8 mouse cellular contexts compared by ENCODE assay signal in the genomic region with DNA sequence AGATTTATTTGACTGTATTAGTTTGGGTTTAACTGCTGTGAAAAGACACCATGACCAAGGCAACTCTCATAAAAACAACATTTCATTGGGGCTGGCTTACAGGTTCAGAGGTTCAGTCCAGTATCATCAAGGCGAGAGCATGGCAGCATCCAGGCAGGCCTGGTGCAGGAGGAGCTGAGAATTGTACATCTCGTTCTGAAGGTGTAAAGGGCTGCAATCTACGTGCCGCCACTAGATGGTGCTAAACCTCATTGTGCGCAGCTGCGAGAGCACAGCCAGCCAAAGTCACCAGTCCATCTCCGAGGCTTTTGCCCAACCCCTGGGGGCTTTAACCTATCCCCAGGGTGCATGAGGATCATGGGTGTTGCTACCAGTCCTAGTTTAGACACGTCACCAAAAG. TPM values are rescaled to one million over a fixed set of nuclear protein-coding genes. Genes with fewer than 3 reads are reported as not detected.
DNase-seq lines count a peak whose midpoint lies in the region; ATAC-seq and TF ChIP-seq lines count a peak whose summit lies in the region.
"Not testable (repeated sequence)": the region's sequence is repeated elsewhere in the genome, so short reads cannot be mapped to it uniquely, and the experiment has no call there.

No protein-coding gene starts in this region.

- H3K27me3 ChIP-seq in kidney, adult 2 months (replicated peaks; ENCODE audit: control insufficient read depth, insufficient read depth, low read length); midbrain, embryonic 14.5 days (ENCODE audit: control insufficient read depth, insufficient read depth, low read length); small intestine, adult 2 months (ENCODE audit: control insufficient read depth, insufficient read depth, low read length): not testable (repeated sequence)

- not testable (repeated sequence) for H3K9ac ChIP-seq in midbrain, embryonic 14.5 days (replicated peaks; ENCODE audit: low read length)

- not testable (repeated sequence) for H3K4me3 ChIP-seq in cortical plate, adult 2 months (ENCODE audit: insufficient read depth, low read length); kidney, adult 2 months (ENCODE audit: insufficient read depth, low read depth, low read length); midbrain, embryonic 14.5 days (replicated peaks; ENCODE audit: low read depth, low read length); small intestine, adult 2 months (ENCODE audit: low read depth, low read length)

- peak; percentile 30 for DNase-seq in adipocyte (ENCODE audit: low spot score)
- DNase-seq in heart, adult 11 months: peak; percentile 92
- DNase-seq in kidney, adult 2 months: peak; percentile 74
- peak; percentile 45 to 59 for DNase-seq in left cerebral cortex, postnatal 36 days (ENCODE audit: low spot score in 2 of 2)
- DNase-seq in midbrain, embryonic 14.5 days: peak; percentile 15
- peak; percentile 28 to 47 for DNase-seq in urinary bladder, postnatal 36 days (ENCODE audit: low spot score in 2 of 2)

- H3K36me3 ChIP-seq in kidney, adult 2 months (ENCODE audit: control insufficient read depth, insufficient read depth, low read length): peaks cover 11% of the 10 kb centered on the region
- not testable (repeated sequence) for H3K36me3 ChIP-seq in midbrain, embryonic 14.5 days (ENCODE audit: control insufficient read depth, insufficient read depth, low read length)
- H3K36me3 ChIP-seq in small intestine, adult 2 months (ENCODE audit: control insufficient read depth, insufficient read depth, low read length): peaks cover 76% of the 10 kb centered on the region

- not testable (repeated sequence) for H3K4me2 ChIP-seq in midbrain, embryonic 14.5 days (ENCODE audit: low read length)

- not testable (repeated sequence) for H3K9me3 ChIP-seq in midbrain, embryonic 14.5 days (ENCODE audit: control insufficient read depth, low read length)

- whole genome bisulfite sequencing in kidney, adult 2 months: 4% methylated on average over 7 of the region's 8 CpGs
- 3% methylated on average over 6 of the region's 8 CpGs for WGBS in midbrain, embryonic 14.5 days
- WGBS in small intestine, adult 2 months: 11% methylated on average over 7 of the region's 8 CpGs

- peak; percentile 35; the same call in 1 of the 2 replicates for TF ChIP-seq CTCF in cortical plate, adult 2 months (IDR thresholded peaks at IDR 0.05; ENCODE audit: extremely low read depth, insufficient read depth, low read length)
- TF ChIP-seq CTCF in kidney, adult 2 months (conservative IDR thresholded peaks at IDR 0.05; ENCODE audit: insufficient read depth, insufficient read length, low read depth, low read length): peak; percentile 33; the same call in 1 of the 2 replicates
- 0 out of 2 replicates have a peak, but pooled peaks have one; percentile 12 for TF ChIP-seq CTCF in small intestine, adult 2 months (IDR thresholded peaks at IDR 0.05; ENCODE audit: extremely low read depth, insufficient read length, insufficient replicate concordance, low read depth, low read length)

- TF ChIP-seq POLR2A in cortical plate, adult 2 months (IDR thresholded peaks at IDR 0.05; ENCODE audit: extremely low read depth, insufficient read depth, low read length); kidney, adult 2 months (IDR thresholded peaks at IDR 0.05; ENCODE audit: low read depth, low read length); small intestine, adult 2 months (IDR thresholded peaks at IDR 0.05; ENCODE audit: low read depth, low read length): not testable (repeated sequence)

- ATAC-seq in midbrain, embryonic 14.5 days (ENCODE audit: low FRiP score, low TSS enrichment): not testable (repeated sequence)

- not testable (repeated sequence) for H3K4me1 ChIP-seq in cortical plate, adult 2 months (ENCODE audit: control insufficient read depth, insufficient read depth, low read length); kidney, adult 2 months (ENCODE audit: control insufficient read depth, insufficient read depth, low read length); midbrain, embryonic 14.5 days (ENCODE audit: control insufficient read depth, insufficient read depth, low read length); small intestine, adult 2 months (ENCODE audit: control insufficient read depth, insufficient read depth, insufficient read length, low read length)

- intact Hi-C loops in left cerebral cortex, postnatal 36 days (cut with DNase I): loop anchor here (5.0 kb wide), 1 partner anchor 105 kb away; no protein-coding TSS in a partner anchor

- H3K27ac ChIP-seq in cortical plate, adult 2 months (ENCODE audit: insufficient read depth, low read length); kidney, adult 2 months (ENCODE audit: insufficient read depth, low read depth, low read length); midbrain, embryonic 14.5 days (replicated peaks; ENCODE audit: low read depth, low read length); small intestine, adult 2 months (ENCODE audit: insufficient read depth, low read depth, low read length): not testable (repeated sequence)

RNA-seq across cellular contexts. Expression of a gene that starts 20.9 kb away (rescaled TPM):
- 31.7 and 33.4 TPM in 2 replicates for polyA plus RNA-seq in cortical plate, adult 2 months (2012; rRNA removed)
- 12.0 and 16.7 TPM in 2 replicates for polyA plus RNA-seq in kidney, adult 2 months (2012; rRNA removed)
- 10 to 100 TPM; 45.1 to 49.7 TPM for total RNA-seq in left cerebral cortex, postnatal 36 days (2021)
- polyA plus RNA-seq in midbrain, embryonic 14.5 days (2014; fragmentation: Nextera tagmentation; extraction: Ambion mirVana): 14.6 and 23.2 TPM in 2 replicates
- 5.2 and 7.0 TPM in 2 replicates for polyA plus RNA-seq in small intestine, adult 2 months (2012; rRNA removed)

Comparison
In these comparisons a context has a peak if more than half of its experiments do, and no peak if none do; other contexts are left out.
1. DNase-seq: peak in every context shown above with its lines; median percentile 92 in heart, adult 11 months; 74 in kidney, adult 2 months; 52 in left cerebral cortex, postnatal 36 days; 38 in urinary bladder, postnatal 36 days; 30 in adipocyte; 15 in midbrain, embryonic 14.5 days.